Mouse (Mus musculus): ENCODE data around the gene Kcnj2.

GRCm38 (mm10) chr11:111092967-111093366, 27.0 kb downstream of the Kcnj2 start:
- TF ChIP-seq CTCF (IDR thresholded peaks at IDR 0.05; ENCODE audit: low read depth) (no peak), EP300 (optimal IDR thresholded peaks at IDR 0.05) (no peak)
